Mouse (Mus musculus): ENCODE results near the gene Prmt3.

Gene Prmt3

DNA sequence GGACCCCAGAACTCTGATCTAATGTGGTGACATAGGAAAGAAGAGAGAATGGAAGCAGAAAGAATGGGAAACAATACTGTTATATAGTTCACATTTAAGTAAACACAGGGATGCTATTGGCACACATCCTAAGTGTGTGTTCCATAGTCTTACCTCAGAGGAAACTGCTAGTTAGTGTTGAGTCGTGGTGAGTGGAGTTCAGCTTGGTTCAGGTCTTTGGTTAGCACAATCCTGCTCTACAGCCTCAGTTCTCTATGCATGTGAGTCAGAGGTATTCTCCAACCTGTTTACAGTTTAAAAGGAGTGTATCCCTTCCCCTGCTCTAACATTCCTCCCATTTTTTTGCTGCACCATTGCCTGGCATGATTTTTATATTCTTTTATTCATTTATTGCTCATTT is 19.0 kb downstream of the Prmt3 start:
- DNase-seq (ENCODE audit: low spot score in 2 of 2) = no peak

DNA sequence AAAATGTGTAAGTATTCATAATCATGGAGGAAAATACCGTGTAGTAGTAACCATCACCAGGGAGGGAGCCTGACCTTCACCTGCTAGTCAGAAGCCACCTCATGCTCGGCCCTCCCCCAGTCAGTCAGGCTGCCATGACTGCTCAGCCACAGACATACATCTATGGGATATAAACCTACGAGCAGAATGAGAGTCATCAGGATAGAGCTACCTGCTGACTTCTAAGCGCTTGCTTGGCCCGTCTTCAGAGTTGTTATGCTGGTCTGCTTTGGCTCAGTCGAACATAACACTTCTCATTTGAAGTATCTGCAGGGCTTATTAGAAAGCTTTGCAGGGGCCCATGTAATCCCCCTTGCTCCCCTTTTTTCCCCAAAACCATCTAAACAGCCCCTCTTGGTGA is 25.4 kb downstream of the Prmt3 start:
- DNase-seq (ENCODE audit: low spot score in 2 of 2) = no peak

DNA sequence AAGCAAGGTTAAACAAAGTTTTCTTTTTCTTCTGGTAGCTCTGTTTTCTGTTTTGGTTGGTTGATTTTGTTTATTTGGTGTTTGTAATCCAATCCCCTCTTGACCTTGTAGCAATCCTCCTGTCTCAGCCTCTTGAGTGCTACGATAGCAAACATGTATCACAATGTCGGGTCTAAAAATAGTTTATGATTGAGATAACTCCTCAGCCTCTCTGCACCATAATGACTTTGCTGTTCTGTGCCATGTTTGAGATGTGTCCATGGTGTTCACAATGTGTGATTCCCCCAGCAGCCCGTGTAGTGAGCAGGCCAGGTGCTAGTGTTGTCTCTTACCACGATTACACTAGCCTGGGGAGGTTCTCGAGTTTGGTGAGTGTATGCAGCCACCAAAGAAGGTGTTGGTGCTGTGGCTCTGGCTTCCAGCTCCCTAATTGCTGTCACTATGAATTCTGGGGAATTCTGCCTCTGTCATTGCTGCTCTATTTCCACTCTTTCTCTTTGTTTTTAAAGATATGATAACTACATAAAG is 26.6 kb downstream of the Prmt3 start:
- DNase-seq (ENCODE audit: low spot score in 2 of 2) = no peak

DNA sequence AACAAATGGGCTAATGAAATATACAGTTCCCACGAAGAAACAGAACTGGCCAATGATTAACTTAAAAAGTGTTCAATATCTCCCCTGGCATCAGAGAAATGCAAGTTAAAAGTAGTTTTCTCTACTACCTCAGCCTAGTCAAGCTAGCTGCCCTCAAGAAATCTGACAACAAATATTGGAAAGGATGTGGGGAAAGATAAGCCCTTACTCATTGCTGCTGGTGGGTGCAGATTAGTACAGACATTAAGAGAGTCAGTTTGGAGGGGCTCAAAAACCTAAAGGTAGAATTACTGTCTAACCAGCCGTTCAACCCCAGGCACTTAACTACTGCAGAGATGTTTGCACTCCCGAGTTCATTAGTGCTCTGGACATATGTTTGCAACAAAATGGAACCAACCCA is 27.5 kb downstream of the Prmt3 start:
- DNase-seq (ENCODE audit: low spot score in 2 of 2) = no peak

DNA sequence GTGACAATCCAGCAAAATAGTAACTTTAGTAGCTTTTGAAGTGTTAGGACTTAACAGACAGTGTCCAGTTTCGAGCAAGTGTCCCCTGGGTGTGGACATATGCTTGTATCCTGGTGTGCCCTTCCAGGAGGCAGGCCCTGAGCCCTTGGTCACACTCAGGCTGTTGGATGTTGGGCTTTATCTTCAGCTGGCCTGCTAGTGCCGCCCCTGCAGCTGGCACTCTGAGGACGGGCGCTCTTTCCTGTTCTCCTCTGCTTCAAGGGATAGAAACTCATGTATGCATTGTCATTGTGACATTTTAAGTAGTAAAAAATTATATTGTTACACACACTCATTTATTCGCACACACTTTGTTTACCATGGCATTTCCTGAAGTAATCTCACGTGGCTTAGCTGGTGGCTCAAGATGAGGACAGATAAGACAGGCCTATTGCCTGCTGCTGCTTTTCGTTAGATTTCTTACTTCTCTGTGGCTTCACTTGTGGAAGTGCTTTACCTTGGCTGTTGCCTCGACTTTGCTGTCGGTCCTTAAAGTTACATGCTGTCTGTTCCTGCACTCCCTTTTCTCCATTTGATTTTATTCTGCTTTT is 29.0 kb downstream of the Prmt3 start:
- no peak for DNase-seq (ENCODE audit: low spot score in 2 of 2)

DNA sequence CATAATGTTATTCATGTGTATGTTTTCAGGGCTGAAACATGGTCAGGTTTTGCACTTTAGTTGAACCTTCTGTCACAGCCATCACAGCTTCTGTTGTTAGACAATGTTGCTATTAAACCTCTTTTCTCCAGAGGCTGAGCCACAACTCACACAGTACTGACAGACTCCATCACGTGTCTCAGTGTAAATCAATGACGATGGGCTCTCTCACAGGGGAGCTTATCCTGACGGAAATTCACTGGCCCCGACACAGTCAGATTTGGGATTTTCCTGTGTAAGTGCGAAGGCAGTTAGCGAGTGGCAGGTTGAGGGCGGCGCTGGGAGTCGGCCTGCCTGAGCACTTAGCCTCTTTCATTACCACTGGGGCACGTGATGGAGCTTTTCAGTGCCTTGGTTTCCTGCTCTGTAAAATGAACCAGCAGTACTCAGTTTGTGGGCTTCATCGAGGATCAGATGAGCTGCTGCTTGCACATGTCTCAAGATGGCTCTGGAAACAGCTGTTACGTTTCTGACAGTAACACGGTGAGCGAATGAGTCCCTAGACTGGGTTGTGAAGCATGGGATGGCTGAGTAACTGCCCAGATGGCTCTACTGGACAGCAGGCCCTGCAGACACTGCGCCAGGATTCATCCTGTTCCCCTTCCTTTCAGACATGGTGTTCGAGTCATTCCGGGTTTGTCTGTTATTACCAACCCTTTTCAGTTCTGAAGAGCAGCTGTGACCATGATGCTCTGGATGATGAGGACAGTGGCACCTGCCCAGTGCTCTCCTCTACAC is 29.9 kb downstream of the Prmt3 start:
- no peak for DNase-seq (ENCODE audit: low spot score in 2 of 2)

DNA sequence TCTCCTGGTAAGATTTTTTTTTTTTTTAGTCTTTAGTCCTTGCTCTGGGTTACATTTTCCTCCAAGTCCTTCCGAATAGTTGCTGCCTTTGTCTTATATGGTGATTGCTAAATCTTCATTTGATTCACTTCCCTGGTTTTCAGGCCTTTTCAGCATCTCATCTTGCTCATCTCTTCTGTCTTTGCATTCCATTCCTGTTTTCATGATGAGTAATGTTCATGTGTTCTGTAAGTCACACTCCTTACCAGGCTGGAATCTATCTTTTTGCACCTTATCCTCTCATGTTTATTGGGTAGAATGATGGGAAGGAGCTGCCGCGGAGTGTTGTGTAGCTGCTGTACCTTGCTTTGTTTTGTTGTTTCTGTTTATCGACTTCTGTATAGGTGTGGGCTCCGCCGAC is 31.0 kb downstream of the Prmt3 start:
- no peak for DNase-seq (ENCODE audit: low spot score in 2 of 2)

DNA sequence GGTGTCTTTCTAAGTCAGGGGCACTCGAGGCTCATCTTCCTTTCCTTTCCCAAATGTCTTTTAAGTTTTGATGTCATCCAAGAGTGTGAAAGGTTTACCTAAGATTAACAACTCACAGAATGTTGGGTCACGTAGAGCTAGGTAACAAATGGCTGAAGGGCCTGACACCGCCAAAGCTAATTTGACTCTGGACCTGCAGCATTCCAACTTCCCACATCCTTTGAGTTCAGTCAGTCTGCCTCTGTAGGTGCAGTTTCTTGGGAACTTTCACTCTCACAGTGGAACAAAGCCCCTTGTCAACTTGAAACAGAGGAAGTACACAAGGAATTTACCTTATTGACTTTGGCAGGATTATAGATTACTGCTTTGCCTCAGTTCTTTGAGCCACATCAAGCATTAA is 31.4 kb downstream of the Prmt3 start:
- DNase-seq (ENCODE audit: low spot score in 2 of 2) = no peak

DNA sequence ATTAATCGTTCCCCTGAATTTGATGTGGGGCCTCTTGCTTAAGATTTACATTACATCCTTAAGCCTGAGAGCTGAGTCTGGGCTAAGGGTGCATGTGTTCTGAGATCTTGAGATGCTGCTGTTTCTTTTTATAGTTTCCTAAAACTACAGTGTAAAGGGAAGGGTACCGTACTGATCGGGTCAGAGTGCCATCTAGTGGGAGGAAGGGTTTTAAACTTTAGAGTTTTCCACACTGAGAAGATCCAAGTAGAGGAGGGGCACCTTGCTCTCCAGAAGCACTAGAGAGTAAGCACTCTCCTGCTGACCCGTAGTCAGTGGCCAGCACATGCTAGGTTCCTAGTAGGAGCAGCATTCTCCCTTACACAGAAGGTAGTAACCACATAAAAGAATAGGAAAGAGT is 33.2 kb downstream of the Prmt3 start:
- DNase-seq (ENCODE audit: low spot score in 2 of 2) = no peak

DNA sequence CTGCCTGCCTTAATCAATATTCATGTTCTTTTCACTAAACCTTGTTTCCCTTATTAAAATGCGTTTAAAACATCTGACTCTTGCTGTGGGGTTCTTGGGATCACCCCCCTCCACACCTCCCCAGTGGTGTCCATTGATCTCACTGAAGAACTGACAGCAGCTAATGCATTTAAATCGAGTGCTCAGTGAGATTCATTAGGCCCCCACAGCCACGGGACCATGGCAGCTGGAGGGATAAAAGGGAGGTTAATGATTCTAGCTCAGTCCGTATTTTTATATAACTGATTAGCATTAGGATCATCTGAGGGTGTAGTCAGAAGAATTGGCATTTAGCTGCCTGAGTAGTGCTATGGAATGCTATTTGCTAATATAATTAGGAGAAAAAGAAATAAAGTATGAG is 41.2 kb downstream of the Prmt3 start:
- no peak for DNase-seq (ENCODE audit: low spot score in 2 of 2)

DNA sequence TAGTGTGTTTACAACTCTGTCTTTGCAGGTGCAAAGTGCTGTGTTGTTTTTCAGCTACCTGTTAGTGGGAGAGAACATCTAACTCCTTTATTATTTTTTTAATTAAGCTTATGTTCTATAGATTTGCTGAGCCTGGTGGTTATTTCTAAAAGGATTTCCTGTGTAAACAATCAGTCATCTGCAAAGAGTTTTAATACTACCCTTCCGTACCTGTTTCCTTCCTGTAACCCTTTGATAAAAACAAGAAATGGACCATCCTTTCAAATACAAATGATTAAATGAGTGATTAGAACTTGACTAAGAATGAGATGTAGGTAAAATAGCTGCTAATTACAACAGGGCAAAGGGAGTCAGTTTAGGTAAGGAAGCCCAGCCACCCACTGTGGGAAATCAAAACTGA is 43.2 kb downstream of the Prmt3 start:
- DNase-seq (ENCODE audit: low spot score in 2 of 2) = no peak

DNA sequence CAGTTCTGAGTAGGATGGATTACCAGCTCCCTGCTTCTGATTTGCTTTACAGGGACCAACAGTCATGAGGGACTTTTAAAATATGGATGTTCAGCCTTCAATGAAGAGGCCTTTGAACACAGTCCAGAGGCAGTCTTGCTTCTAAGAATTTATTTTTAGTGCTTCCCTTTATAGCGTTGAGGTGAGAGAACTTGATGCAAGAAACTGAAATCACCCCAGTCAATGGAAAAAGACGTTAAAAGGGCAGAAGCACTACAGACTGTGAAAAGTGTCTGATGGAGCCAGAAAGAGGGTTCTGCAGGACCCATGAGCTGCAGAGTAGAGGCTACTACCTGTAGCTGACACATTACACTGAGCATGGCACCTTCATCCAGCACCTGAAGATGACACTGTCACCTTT is 43.9 kb downstream of the Prmt3 start:
- no peak for DNase-seq (ENCODE audit: low spot score in 2 of 2)

DNA sequence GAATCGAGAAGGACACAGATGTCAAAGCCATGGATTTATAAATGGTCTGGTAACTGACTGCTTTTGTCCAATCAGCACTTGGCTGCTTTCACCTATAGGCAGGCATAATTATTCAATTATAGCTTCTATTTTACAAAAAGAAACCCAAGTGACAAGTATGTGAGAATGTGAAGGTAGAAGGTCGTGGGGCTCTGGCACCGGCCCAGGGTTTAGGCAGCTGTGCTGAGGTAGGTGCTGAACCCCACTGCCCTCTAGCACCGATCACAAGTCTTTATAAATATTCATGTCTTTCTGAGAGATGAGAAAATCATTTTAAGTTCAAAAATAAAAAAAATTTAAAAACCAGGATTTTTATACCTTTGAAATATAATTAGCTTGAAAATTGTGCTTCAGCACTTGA is 45.4 kb downstream of the Prmt3 start:
- DNase-seq (ENCODE audit: low spot score in 2 of 2) = no peak

DNA sequence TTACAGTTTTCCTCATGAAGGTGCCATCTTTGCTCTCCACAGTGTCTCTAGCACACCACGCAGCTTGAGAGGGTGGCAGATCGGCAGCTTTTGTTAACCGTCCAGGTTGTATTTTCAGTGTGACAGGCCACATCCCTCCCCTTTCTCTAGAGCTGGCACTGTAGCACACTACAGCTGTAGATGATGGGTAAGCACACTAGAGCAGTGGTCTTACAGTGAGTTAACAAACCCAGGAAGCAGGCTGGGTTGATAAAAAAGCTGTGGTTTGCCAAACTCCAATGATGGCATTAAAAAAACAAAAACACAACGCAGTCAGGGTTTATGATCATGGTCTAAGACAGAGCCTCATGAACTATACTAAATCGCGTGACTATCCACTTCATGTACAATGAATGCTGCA is 45.9 kb downstream of the Prmt3 start:
- no peak for DNase-seq (ENCODE audit: low spot score in 2 of 2)

DNA sequence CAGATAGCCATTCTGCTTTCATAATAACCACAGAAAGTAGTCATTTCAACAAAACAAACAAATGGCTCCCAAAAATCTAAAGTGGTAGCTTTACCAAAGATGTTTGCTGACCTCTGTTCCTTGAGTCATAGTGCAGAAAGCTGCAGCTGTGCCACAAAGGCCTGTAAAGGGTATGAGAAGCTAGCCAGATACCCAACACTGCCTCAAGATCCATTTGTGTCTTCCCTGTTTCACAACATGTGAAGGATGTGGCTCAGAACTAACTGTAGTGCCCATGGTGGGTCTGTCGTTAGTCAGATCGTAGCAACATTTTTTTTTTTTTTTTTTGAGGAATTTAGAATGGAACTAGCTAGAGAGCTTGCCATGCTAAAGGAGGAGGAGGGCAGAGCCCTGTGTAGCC is 46.4 kb downstream of the Prmt3 start:
- DNase-seq (ENCODE audit: low spot score in 2 of 2) = no peak

DNA sequence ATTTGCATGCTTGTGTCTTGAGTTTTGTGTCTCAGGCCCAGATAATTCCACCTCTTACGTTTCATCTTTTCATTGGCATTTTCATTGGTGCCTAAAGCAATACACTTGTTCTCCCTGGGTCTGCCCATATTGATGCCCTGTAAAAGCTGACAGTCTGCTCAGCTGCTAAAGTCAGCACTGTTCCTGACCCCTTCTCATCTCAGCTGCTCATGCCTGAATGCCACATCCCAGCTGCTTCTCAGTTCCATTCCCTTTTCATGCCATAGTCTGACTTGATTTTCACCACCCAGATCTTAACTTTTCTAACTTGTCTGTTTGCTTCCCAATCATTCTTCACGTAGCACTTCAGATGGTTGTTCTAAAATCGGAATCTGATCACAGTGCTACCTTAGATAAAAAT is 47.3 kb downstream of the Prmt3 start:
- DNase-seq (ENCODE audit: low spot score in 2 of 2) = no peak

DNA sequence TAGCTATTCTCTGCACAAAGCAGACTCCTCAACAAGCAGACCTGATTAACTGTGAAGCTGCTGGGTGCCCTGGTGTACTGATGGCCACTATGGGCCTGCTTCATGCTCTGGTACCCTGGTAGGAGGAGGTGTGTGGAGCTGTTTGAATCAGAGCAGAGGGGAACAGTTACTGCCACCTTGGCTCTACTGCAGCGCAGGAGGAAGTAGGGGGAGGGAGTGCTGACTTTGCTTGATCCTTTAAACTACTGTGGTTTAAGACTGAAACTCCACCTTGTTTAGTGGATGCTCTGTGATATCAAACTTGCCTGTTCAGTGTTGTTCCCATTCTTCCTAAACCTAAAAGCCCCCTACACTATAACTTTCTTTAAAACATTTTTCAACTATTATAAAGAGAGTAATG is 49.8 kb downstream of the Prmt3 start:
- DNase-seq (ENCODE audit: low spot score in 2 of 2) = no peak

DNA sequence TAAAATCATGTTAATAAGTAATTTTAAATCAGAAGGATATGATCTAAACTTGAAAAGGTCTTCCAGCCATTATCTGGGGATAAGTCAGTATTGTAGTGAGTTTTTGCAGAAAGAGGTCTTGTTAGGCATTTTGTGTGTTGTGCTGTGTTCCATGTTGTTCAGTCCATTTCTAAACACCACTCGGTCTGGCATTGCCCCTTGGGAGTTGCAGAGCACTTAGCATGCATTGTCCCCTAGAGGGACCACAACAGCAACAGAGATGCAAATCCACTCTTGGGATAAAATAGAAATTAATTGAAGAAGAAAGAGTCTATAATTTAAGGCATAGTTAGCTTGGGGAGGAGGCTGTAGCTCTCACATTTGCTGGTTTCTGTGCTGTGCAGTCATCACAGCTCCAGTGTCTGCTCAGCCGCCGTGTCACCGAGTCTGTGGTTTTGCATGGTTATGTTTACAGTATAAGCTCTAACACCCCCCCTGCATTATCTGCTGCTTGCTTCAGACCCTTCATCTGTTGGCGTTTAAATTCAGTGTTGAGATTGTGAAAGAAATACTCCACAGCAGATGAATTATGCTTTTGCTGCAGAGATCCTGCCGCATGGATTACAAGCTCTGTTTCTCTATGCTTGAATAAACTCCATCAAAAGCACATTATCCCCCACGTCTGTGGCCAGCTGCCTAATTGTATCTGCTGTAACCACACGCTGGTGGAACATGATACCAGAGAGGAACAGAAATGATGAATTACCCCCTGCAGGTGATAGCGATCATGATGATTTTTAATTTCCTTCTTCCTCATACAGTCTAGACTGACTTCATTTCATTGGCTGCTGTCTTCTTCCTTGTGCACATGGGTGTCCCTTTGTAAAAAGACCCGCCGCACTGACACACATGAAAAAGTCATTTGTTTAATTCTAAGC is 64.5 kb downstream of the Prmt3 start:
- no peak for DNase-seq (ENCODE audit: low spot score in 2 of 2)

DNA sequence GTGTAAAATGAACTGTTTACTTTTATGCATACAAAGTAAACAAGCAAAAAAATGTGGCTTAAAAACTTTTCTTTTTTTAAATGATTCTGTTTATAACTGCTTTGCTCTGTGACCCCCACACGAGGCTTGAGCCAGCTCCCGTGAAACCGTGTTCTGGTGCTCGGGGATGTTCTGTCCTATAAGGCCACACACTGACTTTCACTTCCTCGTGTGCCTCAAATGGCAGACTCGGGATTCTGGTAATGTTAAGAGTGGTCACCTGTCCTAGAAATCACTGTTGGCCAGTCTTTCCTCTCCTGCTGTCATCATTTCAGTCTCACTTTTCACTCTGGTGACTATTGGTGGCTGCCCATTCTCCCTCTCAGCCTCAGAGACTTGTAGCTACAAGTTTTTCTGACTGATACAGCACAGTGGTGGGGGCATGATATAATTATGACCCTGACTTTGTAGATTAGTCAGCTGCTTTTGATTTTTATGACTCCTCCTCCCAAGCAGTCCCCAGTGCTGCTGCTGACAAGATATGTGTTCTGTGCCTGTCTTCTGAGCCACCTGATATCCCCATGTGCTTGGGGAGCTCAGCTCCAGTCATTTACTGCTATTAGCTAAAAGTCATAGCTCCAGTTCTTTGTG is 65.3 kb downstream of the Prmt3 start:
- DNase-seq (ENCODE audit: low spot score in 2 of 2) = no peak

DNA sequence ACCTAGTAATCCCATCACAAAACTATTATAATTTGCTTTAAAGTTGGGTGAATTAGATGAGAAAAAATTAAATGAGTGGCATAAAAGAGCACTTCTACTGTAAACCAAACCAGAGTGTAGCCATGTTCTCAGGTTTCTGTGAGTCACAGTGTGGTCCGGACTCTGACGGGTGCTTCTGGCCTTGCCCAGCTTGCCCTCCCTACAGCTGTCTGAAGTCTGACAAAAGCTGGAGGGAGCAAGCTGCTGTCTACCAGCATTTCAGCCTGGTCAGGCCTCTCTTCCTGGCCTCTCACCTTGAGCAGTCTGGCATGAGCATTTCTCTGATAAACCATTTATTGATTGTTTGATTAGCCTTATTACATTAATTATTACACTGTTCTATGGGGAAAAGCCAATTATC is 69.8 kb downstream of the Prmt3 start:
- DNase-seq (ENCODE audit: low spot score in 2 of 2) = no peak

DNA sequence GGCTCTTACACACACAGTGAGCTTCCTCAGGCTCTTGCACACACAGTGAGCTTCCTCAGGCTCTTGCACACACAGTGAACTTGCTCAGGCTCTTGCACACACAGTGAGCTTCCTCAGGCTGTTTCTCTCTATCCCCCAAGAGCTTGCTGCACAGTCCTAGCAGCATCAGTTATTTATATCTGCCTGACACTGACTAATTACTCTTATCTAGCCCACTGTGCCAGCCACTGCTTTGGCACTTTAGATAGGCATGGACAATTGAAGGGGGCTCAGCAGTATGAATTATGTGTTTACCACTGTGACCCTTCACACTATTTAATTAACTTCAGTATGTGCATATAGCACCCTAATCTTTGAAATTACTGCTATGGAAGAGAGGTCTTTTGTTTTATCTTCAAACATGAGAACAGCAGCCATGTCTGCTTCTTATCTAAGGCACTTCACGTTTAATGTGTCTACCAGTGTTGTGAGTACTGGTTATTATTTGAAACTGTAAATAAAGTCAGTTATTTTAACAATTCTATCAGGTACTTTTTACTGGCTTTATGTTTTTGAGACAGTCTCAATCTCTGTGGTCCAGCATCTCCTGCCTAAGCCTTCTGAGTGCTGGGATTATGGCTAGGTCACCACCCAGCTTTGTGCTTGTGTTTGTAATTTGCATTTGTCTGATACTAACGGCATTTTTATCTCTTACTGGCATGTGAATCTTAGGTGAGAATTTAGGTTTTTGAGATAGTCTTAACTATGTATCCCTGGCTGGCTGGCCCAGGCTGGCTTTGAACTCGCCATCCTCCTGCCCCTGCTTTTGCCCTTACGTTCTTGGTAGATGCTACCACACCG is 75.4 kb downstream of the Prmt3 start:
- no peak for DNase-seq (ENCODE audit: low spot score in 2 of 2)

All from urinary bladder, postnatal 36 days (tissue).